Mouse (Mus musculus) urinary bladder, adult 2 months (tissue): ENCODE measurements around the gene Dnajb2. TPM values are rescaled to one million over a fixed set of nuclear protein-coding genes. Genes with fewer than 3 reads are reported as not detected.
"Not testable (repeated sequence)": the region's sequence is repeated elsewhere in the genome, so short reads cannot be mapped to it uniquely, and the experiment has no call there.

Experiments
- DNase-seq: peaks from one replicate; pipeline ENCODE4 v3.0.0; 2022; ENCODE audit warnings: low spot score
- polyA plus RNA-seq: library from polyadenylated mRNA; depleted of rRNA; stranded (reverse); fragments of >200 nt; gene quantifications from 2 replicates; pipeline ENCODE4 v1.2.3, GENCODE M21; 2012

Gene Dnajb2
- polyA plus RNA-seq, 1 experiment, result 37.8 TPM

DNA sequence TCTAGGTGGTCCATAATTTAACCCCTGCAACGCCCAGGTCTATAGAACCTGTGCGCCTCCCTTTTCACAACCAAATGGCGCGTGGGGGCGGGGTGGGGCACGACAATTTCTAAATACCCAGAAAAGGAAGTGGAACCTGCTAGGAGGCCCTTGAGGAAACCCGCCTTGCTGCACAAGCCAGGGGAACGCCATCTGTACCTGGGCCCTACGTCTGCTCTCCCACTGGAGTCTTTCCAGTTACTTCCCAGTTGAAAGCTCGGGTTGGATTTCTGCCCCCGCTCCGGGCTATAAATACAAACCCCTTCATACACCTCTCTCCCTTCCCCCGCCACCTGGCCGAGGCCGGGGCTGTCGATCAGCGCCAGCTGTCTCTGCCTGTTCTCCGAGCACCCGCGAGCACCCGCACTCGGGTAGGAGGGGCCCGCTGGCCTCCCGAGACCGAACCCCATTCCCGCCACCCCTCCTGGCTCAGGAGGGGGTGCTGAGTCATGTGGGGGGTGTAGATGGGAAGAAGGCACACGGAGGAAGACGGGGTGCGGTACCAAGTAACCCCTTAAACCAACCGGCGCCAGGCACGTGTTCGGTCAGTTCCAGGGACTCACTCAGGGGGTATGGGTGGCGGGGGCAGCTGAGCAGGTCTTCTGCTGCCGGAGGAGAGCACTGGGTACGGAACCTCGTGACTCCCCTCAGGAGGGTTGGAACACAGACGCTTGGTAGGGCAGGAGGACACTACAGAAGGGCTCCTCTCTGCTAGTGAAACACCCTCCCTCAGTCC lies 17.8 kb upstream of the Dnajb2 start:
- DNase-seq, result peak; percentile 60

DNA sequence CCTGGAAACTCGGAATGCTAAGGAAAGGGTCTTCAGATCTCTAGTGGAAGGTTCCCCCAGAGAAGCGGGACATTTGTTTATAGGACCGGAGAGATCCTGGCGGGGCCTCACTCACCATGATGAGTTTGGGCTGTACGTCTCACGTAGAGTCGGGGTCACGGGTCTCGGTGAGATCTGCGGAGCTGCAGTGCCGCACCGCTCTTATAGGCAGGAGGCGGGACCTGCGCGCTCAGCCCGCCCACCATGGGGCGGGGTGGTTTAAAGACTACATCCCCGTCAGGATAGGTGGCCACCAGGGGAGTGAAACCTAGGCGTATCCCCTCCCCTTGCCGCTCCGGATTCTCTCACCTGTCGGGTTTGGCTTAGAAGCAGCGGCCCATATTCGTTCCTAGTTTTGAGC lies 17.1 kb upstream of the Dnajb2 start:
- peak; percentile 87 for DNase-seq

DNA sequence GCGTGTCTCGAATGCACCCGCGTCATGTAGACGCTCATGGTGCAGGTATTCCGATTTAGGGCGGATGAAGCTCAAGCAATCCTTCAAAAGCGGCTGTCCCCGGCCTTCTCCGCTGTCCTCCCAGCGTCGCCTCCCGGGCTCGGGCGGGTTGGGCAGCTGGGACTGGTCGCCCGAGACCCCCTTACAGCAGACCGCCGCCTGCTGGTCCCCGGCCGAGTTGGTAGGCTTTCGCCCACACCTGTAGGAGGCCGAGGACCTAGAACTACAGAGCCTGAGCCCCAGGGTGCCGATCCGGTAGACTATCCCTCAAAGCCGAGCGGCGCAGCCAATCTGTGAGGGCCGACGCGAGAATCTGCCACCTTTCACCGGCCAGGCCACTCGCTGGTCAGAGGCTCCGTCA lies 16.7 kb upstream of the Dnajb2 start, which contains the start of gene Tuba4a:
TSS of gene Tuba4a (minus strand) at position 335 of the 400 bp plus-strand sequence.
- DNase-seq, result no peak

DNA sequence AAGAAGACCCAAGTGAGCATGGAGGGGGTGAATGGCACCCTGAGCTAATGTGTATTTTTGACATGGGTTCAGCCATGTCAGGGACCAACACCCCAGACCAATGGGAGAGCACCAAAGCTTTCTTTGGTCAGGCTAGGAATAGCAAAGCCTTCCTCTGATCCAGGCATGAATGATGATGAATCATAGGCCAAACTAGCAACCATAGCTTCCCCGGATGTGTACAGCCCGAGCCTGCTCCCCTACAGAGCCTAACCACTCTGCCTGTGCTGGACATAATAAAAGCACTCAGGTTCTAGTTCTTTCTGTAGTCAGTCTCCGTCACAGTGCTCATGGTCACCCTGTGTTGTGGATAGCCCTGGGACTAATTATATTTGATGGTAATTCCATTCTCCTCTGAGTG lies 14.7 kb upstream of the Dnajb2 start:
- DNase-seq, result no peak

DNA sequence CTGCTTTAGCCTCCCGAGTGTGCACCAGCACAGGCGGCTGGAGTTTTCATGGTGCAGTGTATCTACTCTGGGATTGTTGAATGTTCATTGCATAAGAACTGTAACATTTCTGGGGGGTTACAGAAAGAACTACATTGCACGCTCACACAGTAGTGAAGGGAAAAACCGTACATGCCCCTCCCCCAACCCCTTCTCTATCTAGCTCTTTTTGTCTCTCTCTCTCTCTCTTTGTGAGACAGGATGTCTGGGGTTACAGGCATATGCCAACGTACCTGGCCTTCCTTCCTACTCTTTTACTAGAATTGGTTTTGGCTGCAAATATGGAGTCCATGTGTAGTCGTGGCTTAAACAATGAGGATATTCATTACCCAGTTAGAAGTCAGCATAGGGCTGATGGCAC lies 13.3 kb upstream of the Dnajb2 start:
- DNase-seq, result no peak

DNA sequence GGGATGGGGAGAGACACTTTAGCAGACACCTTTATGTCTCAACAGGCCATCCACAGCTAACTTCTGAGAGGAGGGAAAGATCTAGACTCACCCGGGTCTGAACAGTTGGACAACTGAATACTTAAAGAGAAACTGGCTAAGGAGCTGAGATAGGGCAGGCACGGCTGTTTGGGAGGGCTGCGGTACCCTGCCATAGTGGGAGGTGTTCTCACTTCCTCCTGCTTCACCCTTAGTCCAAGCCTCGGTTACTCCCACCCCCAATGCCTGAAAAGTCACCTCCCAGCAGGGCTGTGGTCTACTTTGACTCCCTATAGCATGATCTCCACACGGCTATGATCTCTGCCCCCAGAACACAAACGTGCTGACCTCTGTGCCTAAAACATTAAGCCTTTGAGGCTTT lies 12.7 kb upstream of the Dnajb2 start:
- DNase-seq, result no peak

DNA sequence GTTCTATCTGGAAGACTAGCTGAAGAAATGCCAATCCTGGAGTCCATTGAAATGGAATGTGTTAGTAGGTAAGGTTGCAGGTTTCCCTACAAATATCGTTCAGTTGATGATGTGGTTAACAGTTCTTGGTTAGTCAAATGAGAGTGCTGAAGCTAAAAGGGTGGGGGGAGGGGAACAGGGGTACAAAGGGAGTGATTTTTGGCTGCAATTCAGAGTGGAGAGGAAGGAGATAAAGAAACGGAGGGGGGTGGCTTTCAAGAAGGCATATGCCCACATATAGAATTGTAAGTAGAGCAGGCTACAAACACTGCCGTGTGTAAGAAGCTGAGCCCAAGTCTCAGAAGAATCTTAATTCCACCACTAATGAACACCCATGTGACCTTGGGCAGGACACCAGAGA lies 10.7 kb upstream of the Dnajb2 start:
- DNase-seq, result no peak

DNA sequence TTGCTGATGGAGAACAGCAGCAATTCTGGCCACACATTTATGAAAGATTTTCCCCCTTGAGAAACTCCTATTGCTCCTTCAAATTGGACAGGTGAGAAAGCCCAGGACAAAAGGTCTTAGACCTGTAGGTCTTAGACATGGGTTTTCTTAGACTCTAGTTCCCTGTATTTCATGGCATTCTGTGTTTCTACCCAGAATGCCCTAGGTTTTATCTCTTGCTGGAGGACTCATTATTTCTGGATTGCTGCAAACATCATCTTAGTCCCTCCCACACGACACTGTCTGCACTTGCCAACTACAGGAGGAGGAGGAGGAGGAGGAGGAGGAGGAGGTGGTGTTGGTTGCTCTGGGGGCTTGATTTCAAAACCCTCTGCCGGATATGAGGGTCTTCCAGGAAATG lies 10.1 kb upstream of the Dnajb2 start:
- DNase-seq, result no peak

DNA sequence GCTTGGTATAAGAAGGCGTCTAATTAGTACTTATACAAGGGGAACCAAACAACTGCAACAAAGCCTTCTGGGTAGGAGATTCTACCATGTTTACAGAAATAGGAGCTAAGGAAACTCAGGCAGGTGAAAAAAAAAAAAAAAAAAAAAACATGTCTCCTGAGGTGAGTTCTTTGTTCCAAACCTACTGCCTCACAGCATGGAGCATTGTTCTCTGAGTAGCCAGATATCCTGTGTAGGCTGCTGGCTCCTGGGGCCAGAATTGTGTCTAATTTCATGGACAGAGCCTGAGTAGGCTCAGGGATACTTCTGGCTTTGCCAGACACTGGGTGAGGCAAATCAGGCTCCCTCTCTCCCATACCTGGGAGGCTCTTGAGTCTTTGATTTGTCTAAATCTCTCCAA lies 8.6 kb upstream of the Dnajb2 start:
- DNase-seq, result no peak

DNA sequence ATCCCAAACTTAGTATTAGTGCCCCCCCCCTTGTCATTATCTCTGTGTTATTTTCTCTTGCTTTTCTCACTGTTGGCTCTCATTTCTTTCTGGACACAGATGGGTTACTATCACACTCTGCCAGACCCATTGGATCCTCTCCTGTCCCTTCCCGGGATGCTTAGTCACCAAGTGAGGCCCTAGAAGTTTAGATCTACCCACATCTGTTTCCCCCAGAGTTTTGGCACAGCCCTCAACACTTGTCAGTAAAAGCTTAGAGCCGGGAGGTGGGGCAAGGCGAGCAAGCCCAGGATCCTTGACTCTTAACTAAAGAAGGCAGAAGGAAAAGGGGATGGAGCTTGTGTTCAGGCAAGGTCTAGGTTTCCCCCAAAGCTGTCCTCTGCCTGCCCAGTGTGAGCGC lies 7.0 kb upstream of the Dnajb2 start:
- no peak for DNase-seq

DNA sequence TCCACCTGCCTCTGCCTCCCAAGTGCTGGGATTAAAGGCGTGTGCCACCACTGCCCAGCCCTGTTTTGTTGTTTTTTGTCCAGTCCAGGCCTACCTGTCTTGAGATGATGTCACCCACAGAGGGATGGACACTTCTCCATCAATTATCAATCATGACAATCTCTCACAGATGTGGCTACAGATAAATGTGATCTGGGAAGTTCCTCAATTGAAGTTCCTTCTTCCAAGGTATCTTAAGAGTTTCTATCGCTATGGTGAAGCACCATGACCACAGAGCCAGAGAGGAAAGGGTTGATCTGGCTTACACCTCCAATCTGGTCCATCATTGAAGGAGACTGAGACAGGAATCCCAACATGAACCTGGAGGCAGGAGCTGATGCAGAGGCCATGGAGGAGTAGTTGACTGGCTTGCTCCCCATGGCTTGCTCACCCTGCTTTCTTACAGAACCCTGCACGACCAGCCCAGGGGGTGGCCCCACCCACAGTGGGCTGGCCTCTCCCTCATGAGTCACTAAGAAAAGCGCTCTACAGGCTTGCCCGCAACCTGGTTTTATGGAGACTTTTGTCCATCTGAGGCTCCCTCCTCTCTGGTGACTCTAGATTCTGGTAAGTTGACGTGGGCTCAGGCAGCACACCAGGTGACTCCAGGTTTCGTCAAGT lies 5.7 kb upstream of the Dnajb2 start:
- DNase-seq, result no peak

DNA sequence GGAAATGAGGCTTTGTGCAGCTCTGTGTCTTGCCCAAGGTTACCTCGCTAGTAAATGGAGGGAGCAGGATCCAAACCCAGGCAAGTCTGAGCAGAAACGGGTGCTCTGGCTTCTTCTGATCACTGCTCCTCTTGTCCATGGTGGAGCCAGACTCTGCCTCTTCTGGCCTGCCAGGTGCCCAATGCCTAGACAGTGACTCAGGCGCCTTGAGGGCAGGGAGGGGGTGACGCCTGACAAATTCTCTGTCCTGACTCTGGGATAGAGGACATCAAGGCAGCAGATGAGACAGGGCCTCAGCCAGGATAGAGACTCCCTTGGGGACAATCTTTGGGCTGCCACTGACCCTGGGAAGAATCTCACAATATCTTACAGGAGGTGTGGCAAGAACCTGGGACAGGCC lies 5.0 kb upstream of the Dnajb2 start:
- DNase-seq, result no peak

DNA sequence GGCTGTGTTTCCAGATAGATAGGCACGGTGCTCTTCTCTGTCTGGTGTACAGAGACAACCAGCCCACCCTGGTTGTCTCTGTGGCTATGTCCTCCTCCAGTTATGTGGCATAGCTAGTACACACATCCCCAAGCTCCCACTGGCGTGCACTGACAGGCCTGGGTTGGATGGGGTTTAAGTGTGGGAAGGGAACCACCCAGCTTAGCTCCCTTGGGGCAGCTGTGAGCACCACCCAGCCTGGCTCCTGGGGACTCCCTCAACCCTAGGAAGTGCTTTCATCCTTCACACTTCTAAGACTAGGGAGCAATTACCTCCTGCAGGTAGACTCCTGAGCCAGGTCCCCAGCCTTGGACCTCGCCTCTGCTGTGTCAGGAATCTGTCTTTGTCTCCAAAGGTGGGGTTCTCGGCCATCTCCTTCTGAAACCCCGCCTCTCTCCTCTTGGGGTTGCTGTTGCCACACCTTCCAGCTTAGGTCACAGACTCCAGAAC lies 4.5 kb upstream of the Dnajb2 start, which contains the start of gene A630095N17Rik:
TSS of gene A630095N17Rik (minus strand) at position 439 of the 489 bp plus-strand sequence.
- DNase-seq, result no peak

DNA sequence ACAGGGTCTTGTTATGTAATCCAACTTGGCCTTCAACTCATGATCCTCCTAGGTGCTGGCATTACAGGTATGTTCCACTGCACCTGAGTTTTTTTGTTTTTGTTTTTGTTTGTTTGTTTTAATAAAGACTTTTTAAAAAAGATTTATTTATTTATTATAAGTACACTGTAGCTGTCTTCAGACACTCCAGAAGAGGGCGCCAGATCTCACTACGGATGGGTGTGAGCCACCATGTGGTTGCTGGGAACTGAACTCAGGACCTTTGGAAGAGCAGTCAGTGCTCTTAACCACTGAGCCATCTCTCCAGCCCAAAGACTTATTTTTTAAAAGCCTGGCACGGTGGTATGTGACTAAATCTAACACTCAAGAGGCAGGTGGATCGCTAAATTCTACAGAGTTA lies 3.7 kb upstream of the Dnajb2 start:
- DNase-seq, result not testable (repeated sequence)

DNA sequence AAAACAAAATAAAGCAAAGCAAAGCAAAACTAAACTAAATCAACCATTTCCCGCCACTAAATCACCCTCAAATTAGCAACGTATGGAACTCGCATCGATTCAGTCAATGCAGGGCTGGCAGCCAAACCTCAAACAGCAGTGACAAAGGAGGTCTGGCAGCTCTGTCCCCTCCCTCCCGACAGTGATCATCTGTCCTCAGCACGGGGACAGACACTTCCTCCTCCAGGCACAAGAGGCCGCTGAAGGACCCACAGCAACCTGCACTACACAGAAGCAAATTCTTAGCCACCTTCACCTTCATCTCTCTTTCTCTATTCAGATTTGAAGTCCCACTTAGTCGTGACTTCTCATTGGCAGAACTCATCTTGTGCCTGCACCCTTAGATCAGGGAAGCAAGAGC lies 1.6 kb upstream of the Dnajb2 start:
- DNase-seq, result no peak

DNA sequence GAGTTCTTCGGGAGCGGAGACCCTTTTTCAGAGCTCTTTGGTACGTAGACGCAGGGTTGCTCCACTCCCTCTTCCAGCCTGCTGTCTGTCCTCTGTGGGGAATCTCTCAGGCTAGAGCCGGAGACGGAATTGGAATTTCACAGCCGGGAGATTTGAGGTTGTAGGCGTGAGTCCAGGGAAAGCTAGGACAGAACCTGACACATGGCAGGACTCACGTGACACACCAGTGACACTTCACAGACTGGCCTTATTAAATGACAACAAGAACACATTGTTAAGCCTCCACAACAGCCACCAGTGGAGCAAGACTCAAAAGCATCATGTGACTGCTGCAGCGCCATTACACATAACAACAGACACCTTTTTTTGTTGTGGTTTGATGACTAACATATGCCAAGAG lies 3.4 kb downstream of the Dnajb2 start:
- no peak for DNase-seq

DNA sequence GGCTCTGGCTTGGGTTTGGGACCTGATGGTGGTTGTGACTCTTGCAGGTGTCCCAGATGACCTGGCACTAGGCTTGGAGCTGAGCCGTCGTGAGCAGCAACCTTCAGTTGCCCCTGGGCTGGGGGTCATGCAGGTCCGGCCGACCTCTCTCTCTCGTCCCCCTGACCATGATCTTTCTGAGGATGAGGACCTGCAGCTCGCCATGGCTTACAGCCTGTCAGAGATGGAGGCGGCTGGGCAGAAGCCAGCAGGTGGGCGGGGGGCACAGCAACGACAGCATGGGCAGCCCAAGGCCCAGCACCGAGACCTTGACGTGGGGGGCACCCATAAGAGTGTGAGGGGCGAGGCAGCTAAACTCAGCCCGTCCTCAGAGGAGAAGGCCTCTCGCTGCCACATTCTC lies 7.2 kb downstream of the Dnajb2 start:
- DNase-seq, result no peak

DNA sequence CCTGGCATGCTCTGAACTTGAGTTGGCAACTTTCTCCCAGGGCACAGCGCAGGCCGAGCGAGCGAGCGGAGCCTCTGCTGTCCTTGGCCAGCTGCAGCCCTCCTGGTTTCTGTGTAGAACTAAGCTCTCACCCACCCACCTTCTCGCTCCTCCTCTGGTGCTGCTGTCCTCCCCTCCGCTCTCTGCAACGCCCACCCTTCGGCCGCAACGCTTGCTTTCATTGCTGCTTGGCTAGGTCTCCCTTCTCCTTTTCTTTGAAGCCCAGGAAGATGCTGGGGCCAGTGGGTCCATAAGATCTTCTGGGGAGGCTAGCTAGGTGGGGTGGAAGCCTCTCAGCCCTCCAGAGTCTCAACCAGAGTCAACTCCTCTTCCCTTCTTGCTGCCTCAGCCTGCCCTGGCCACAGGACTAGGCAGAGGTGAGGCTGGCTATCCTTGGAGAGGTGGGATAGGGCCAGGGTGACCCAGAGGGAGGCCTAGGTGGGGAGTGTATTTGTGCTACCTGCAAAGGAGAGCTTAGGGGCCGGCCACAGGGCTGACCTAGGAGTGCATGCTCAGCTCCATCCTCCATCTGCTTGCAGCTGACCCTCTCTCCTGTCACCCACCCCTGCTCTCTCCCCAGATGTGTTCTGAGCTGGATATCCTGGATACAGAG lies 8.1 kb downstream of the Dnajb2 start:
- DNase-seq, result no peak

DNA sequence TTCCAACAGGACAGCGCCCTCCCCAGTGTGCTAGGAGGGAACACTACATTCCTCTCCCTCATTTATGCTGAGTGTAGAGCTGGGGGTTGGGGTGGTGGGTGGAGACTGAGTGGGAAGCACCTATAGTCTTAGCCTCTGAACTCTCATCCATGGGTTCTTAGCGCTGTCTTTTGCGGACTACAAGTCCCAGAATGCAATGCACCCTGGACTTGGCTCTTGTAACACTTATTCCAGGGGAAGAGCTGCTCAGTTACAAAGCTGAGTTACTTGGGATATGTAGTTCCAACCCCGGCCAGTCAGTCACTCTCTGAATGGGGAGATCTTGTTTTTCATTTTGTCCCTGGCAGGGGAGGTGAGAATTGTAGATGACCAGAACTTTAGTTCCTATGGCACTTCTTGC lies 8.6 kb downstream of the Dnajb2 start:
- DNase-seq, result no peak

DNA sequence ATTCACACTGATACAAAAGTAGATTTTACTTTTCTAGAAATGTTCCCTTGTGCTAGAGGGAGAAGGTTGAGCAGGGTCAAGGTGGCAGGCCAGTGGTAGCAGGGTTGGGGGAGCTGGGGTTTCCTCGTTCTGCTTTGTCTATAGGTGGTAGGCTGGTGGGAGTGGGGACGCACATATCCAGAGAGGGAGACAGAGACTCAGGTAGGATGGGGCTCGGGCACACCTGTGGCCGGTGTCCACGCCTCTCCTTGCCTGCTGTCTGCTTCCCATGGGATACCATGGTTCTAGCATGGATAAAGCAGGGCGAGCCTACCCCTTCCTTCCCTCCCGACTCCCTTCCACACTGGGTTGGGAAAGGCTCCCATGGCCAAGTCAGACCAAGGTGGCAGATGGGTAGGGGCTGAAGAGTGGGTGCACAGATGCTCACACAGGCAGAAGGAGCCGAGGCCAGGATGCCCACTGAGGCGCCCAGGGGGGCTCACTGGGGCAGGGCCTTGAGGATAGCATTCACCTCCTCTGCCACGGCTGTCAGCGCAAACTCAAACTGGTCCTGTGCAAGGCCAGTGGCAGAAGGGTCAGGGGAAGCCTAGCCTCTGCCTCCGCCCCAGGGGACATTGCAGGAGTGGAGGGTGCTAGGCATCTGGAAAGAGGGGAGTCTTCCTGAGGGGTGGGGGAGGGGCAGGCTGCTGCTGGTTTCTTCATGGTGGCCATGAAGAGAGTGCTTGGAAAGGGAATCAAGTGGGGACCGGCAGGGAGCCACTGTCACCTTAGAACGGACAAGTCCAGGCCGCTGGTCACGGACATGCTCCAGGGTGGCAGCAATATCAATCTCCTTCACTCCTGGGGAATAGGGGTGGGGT lies 11.1 kb downstream of the Dnajb2 start:
- DNase-seq, result no peak

DNA sequence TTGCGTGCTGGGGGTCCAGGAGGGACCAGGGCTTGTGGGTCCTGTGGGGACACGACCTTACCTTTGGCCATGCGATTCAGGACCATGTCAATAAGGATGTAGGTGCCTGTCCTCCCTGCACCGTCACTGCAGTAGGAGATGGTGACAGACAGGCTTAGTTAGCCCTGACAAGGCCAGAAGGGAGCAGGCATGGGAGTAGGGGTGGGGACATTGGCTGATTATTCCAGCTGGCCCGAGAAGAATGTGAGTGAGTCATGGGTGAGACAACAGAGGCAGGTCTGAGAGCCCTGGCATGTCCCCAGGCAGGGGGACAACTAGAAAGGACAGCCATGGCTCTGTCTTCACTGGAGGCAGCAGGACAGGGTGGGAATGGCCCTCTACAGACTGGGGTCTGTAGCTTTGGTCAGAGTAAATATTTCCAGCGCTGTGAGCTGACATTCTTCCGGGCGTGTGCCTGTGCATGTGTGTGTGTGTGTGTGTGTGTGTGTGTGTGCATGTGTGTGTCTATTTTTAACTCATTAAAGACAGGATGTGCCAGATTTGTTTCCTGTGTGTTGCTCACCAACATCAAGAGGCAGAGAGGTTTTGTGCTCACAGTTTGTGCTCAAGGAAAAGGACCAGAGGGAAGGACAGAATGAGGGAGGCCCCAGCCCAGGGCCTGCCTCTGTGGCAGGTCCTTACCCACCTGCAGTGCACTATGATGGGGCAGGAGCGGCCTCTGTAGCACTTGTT lies 12.0 kb downstream of the Dnajb2 start:
- DNase-seq, result no peak
